Mouse (Mus musculus) stomach, embryonic 14.5 days (tissue): ENCODE measurements around the gene Gm20388. TPM values are rescaled to one million over a fixed set of nuclear protein-coding genes. Genes with fewer than 3 reads are reported as not detected.
A peak's percentile ranks its signal among the peaks of the same experiment; 100 is the strongest.

Source experiments
- ATAC-seq: fragments of 200-750 bp; cut with Nextera tagmentation; 2 replicates; pipeline ENCODE4 v1.8.0; 2017; ENCODE audit warnings: low read depth, moderate TSS enrichment; ENCODE audit not compliant: insufficient number of reproducible peaks, insufficient read depth, low FRiP score
- H3K27ac ChIP-seq: fragments of 300-500 bp; sonication (generic); 2 replicates; pipeline ENCODE4 v1.5.1; 2014; ENCODE audit warnings: mild to moderate bottlenecking, low read length, moderate library complexity, mixed read lengths
- H3K27me3 ChIP-seq: fragments of 300-500 bp; sonication (generic); 2 replicates; pipeline ENCODE4 v1.6.1; 2014; ENCODE audit warnings: low read length, control low read depth, mixed read lengths; ENCODE audit not compliant: control insufficient read depth, insufficient read depth
- H3K36me3 ChIP-seq: fragments of 300-500 bp; sonication (generic); 2 replicates; pipeline ENCODE4 v1.6.1; 2014; ENCODE audit warnings: mild to moderate bottlenecking, control low read depth, low read length, moderate library complexity, mixed read lengths; ENCODE audit not compliant: control insufficient read depth, insufficient read depth
- H3K4me1 ChIP-seq: fragments of 300-500 bp; sonication (generic); 2 replicates; pipeline ENCODE4 v1.6.1; 2014; ENCODE audit warnings: low read length, control low read depth, mixed read lengths; ENCODE audit not compliant: control insufficient read depth, insufficient read depth
- H3K4me2 ChIP-seq: fragments of 300-500 bp; sonication (generic); replicated peaks from 2 replicates; pipeline ENCODE4 v1.6.1; 2014; ENCODE audit warnings: low read depth, low read length, control low read depth
- H3K4me3 ChIP-seq: fragments of 300-500 bp; sonication (generic); 2 replicates; pipeline ENCODE4 v1.5.1; 2014; ENCODE audit warnings: low read depth, low read length, control low read depth
- H3K9ac ChIP-seq: fragments of 300-500 bp; sonication (generic); replicated peaks from 2 replicates; pipeline ENCODE4 v1.6.1; 2014; ENCODE audit warnings: low read depth, mild to moderate bottlenecking, control low read depth, low read length, moderate library complexity, mixed read lengths
- H3K9me3 ChIP-seq: fragments of 300-500 bp; sonication (generic); 2 replicates; pipeline ENCODE4 v1.6.1; 2016; ENCODE audit warnings: low read depth, low read length, control low read depth; ENCODE audit not compliant: control insufficient read depth
- WGBS: fragments of 180-500 bp; shearing (Covaris S2); extraction: QIAGEN DNeasy Blood & Tissue Kit; methylation state at CpG from one replicate; pipeline ENCODE4 v1.1.7; 2014; 5-methylcytosine and 5-hydroxymethylcytosine counted together
- polyA plus RNA-seq: library from polyadenylated mRNA; unstranded; fragments of >200 nt; fragmentation: Nextera tagmentation; extraction: Ambion mirVana; gene quantifications from 2 replicates; pipeline ENCODE4 v1.2.1, GENCODE M21; 2014

Gene Gm20388
- polyA plus RNA-seq, 1 experiment from 2014 or later, result 11.4 TPM

DNA sequence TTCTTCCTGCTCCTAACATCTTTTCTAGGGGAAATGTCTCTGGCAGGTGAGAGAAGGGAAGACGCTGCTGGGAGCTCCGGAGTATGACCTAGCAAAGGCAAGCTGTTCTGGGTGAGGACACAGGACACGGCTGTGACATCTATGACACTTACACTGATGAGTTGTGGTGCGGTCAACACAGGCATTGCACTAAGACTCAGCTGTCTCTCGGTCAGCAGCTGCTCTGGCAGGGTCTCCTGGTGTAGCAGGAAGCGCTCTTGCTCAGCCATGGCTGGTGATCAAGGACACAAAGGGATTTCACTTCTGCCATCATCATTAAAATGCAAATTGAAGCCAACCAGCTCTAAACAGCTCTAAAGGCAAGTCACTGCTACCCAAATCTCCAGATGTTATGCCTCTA, 3997.0 kb downstream of the Gm20388 start:
- WGBS, result 92% methylated on average over 6 of the region's 6 CpGs
- H3K27me3 ChIP-seq, result no peaks in the 10 kb centered on the region
- H3K4me3 ChIP-seq, result no peak overlapping the region
- peaks cover 68% of the 10 kb centered on the region for H3K36me3 ChIP-seq
- no peak overlapping the region for H3K4me2 ChIP-seq
- H3K4me1 ChIP-seq, result no peaks in the 10 kb centered on the region
- H3K9me3 ChIP-seq, result no peaks in the 10 kb centered on the region
- no peak overlapping the region for H3K9ac ChIP-seq
- no peak overlapping the region for H3K27ac ChIP-seq
- no peak for ATAC-seq

DNA sequence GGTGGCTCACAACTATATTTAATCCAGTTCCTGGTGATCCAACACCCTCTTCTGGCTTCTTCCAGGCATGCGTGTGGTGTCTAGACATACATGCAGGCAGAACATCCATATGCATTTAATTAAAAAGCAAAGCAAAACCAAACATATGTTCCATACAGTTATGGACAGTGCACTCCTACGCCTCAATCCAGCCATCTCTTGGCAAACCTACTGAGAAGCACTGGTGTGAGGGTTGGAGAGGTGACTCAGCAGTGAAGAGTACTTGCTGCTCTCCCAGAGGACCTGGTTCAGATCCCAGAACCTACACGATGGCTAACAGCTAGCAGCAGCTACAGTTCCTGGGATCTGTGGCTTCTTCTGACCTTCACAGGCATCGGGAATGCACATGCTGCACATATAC, 4001.6 kb downstream of the Gm20388 start:
- Histone ChIP-seq H3K27ac (no peak overlapping the region), H3K36me3 (peaks cover 65% of the 10 kb centered on the region), H3K4me1 (no peaks in the 10 kb centered on the region), H3K27me3 (no peaks in the 10 kb centered on the region), H3K9ac (no peak overlapping the region), H3K4me2 (no peak overlapping the region), H3K4me3 (no peak overlapping the region), H3K9me3 (no peaks in the 10 kb centered on the region)
- ATAC-seq, result no peak
- 93% methylated on average over 4 of the region's 4 CpGs for WGBS

DNA sequence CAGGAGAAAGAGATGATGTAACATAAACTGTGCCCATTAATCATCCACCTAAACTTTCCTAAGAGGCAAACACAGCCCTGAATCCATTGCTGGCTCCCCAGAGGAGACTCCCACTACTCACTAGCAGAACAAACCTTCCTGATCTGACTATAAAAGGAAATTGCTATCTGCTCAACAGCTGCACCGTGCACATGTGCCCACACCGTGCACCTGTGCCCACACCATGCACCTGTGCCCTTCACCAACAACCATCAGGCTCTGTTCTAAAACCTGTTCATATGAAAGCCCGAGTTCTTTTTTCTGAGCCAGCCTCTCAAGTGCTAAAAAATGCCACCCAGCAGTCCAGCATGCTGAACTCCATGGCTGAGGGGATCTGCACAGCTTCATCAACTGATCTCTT, 4004.0 kb downstream of the Gm20388 start:
- Histone ChIP-seq H3K4me2 (no peak overlapping the region), H3K36me3 (peaks cover 66% of the 10 kb centered on the region), H3K4me3 (no peak overlapping the region), H3K27ac (no peak overlapping the region), H3K4me1 (no peaks in the 10 kb centered on the region), H3K9ac (no peak overlapping the region), H3K9me3 (no peaks in the 10 kb centered on the region), H3K27me3 (no peaks in the 10 kb centered on the region)
- ATAC-seq, result no peak
- 96% methylated on average over 3 of the region's 3 CpGs for WGBS

DNA sequence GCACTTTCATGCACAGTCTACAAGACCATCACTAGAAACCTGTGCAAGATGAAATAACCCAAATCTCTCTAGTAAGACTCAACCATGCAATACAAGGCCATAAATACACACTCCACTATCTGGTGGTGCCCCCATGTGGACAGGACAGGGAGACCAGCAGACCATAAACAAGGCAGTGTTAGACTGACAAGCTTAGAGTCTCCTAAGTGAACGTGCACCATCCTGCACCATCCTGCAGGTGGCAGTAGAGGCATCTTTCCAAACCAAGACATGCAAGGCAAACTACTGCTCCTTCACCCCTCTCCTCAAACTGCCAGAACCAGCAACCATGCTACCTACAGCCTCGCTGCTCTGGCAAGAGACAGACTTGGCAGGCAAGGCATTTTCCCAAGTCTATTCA, 4014.1 kb downstream of the Gm20388 start:
- Histone ChIP-seq H3K9ac (no peak overlapping the region), H3K36me3 (peaks cover 66% of the 10 kb centered on the region)
- 14% methylated on average over 2 of the region's 2 CpGs for WGBS

DNA sequence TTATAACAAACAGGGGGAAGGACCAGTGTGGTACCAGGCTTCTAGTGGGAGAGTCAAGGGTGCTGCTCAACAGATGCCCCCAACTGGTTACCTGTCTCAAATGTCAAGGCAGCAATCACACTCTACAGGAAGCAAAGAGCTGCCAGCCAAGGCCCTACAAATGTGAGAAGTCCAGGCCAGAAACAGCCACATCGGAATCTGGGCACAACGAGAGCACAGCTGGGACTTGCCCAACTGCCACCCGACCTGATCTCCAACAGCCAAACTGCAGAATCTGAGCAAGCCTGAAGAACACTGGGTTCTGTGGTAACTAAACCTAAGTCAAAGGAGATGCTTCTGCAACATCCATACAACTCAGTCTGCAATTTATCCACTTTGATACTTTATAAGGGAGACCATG, 4015.0 kb downstream of the Gm20388 start:
- no peak overlapping the region for H3K4me2 ChIP-seq
- H3K4me3 ChIP-seq, result no peak overlapping the region
- H3K9me3 ChIP-seq, result no peaks in the 10 kb centered on the region
- H3K27me3 ChIP-seq, result no peaks in the 10 kb centered on the region
- ATAC-seq, result no peak
- H3K27ac ChIP-seq, result no peak overlapping the region
- H3K9ac ChIP-seq, result no peak overlapping the region
- H3K4me1 ChIP-seq, result no peaks in the 10 kb centered on the region
- 91% methylated on average over 3 of the region's 3 CpGs for WGBS
- peaks cover 65% of the 10 kb centered on the region for H3K36me3 ChIP-seq

More for the DNA sequence above, 4014.1 kb downstream of the Gm20388 start:
- H3K4me1 ChIP-seq, result no peaks in the 10 kb centered on the region
- no peaks in the 10 kb centered on the region for H3K27me3 ChIP-seq
- no peak overlapping the region for H3K4me2 ChIP-seq
- no peak overlapping the region for H3K27ac ChIP-seq
- H3K4me3 ChIP-seq, result no peak overlapping the region
- ATAC-seq, result peak; percentile 53
- no peaks in the 10 kb centered on the region for H3K9me3 ChIP-seq

DNA sequence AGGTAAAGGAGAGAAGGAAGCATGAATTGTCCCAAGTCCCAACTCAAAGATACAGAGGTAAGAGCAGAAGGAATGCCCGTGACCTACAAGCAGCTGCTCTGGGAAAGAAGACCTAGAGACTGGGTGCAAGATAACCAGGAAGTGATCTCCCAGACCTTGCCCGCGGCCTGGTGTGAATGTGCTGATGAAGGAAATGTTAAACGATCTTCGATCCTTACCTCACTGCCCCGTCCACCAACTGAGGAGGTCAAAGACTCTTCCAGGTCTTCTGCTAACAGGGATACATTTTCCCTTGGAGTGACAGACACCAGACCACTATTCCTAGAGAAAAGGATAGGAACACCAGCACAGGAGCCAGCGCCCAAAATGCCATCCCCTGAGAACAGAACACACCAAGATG, 4018.4 kb downstream of the Gm20388 start:
- Histone ChIP-seq H3K4me1 (no peaks in the 10 kb centered on the region), H3K9me3 (no peaks in the 10 kb centered on the region), H3K27me3 (no peaks in the 10 kb centered on the region), H3K4me3 (no peak overlapping the region), H3K36me3 (peaks cover 57% of the 10 kb centered on the region), H3K9ac (no peak overlapping the region), H3K27ac (no peak overlapping the region), H3K4me2 (no peak overlapping the region)
- ATAC-seq, result no peak
- 95% methylated on average over 7 of the region's 7 CpGs for WGBS

DNA sequence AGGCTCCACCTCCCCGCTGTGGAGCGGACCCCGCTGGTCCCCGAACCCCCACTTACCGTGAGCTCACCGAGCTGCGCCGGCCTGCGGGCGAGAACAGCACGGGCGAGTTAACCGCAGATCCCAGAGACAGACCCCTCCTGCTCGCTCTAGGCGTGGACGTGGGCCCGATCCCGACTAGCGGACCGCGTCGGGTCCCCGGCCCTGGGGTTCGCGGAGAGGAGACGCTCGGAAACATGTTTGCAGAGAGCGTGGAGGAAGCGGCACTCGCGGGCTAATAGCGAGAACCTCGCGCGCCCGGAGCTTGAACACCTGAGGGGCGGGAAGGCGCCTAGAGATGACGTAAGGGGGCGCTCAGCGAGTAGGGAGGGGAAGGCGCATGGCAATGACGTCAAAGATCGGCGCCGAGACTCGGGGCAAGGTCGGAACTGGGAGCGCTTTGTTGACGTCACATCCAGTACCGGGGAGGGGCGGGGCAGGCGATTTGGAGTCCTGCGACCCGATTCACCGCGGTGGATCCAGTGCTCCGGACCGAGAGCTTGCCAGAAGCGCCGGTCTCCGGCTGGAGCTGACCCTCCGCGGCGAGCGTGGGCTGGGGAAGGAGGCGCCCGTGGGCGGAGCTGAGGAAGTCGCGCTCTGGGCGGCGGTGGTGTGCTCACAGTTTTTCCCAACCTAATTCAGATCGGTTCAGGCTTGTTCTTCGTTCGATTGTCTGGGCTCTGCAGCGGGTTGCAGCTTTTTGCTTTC, 4038.5 kb downstream of the Gm20388 start, which contains the start of gene Nup133:
TSS of gene Nup133 (minus strand) at position 324 of the 744 bp plus-strand sequence.
- Histone ChIP-seq H3K4me3 (peak within 1 kb of the TSS; percentile 99), H3K4me1 (peaks cover 11% of the 10 kb centered on the region; the same call in 1 of the 2 replicates), H3K27ac (peak within 1 kb of the TSS; percentile 85), H3K9me3 (no peaks in the 10 kb centered on the region), H3K27me3 (no peaks in the 10 kb centered on the region), H3K36me3 (peaks cover 16% of the 10 kb centered on the region), H3K9ac (peak within 1 kb of the TSS; percentile 78), H3K4me2 (peak within 1 kb of the TSS; percentile 96)
- WGBS, result under 1% methylated on average over 77 of the region's 77 CpGs
- ATAC-seq, result peak; percentile 84

DNA sequence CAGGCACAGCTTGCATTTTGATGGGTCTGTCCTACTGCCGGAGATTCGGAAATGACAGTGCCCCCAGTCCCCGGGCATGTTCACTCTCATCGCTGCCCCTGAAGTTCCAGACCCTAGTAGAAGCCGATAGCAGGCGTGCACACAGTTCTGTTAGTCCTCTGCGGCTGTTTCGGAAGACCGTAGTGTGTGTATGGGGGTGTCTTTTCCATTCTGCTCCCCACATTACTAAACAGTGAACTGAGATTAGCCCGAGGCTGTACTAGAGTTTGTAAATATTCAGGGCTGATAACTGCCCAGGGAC, 4039.0 kb downstream of the Gm20388 start:
- ATAC-seq, result 0 out of 2 replicates have a peak, but pooled peaks have one; percentile 42
- H3K4me2 ChIP-seq, result peak overlapping the region; percentile 96
- H3K27me3 ChIP-seq, result no peaks in the 10 kb centered on the region
- H3K27ac ChIP-seq, result peak overlapping the region; percentile 85
- peaks cover 18% of the 10 kb centered on the region for H3K36me3 ChIP-seq
- H3K9me3 ChIP-seq, result no peaks in the 10 kb centered on the region
- peak overlapping the region; percentile 78 for H3K9ac ChIP-seq
- WGBS, result 2% methylated on average over 10 of the region's 10 CpGs
- peaks cover 11% of the 10 kb centered on the region; the same call in 1 of the 2 replicates for H3K4me1 ChIP-seq
- H3K4me3 ChIP-seq, result peak overlapping the region; percentile 99
